Mouse (Mus musculus) urinary bladder, postnatal 4 days (tissue): ENCODE measurements at regions not wholly inside any gene's neighbourhood (a gene's known extent, or its start where the extent isn't known, plus 50 kb on each side); places are given as distances from the start of the nearest gene placed in this dataset.

Experiments
- DNase-seq, 2 experiments: peaks; one replicate each; pipeline ENCODE4 v3.0.0; 2021 to 2022; ENCODE audit warnings: low spot score in 2 of 2

DNA sequence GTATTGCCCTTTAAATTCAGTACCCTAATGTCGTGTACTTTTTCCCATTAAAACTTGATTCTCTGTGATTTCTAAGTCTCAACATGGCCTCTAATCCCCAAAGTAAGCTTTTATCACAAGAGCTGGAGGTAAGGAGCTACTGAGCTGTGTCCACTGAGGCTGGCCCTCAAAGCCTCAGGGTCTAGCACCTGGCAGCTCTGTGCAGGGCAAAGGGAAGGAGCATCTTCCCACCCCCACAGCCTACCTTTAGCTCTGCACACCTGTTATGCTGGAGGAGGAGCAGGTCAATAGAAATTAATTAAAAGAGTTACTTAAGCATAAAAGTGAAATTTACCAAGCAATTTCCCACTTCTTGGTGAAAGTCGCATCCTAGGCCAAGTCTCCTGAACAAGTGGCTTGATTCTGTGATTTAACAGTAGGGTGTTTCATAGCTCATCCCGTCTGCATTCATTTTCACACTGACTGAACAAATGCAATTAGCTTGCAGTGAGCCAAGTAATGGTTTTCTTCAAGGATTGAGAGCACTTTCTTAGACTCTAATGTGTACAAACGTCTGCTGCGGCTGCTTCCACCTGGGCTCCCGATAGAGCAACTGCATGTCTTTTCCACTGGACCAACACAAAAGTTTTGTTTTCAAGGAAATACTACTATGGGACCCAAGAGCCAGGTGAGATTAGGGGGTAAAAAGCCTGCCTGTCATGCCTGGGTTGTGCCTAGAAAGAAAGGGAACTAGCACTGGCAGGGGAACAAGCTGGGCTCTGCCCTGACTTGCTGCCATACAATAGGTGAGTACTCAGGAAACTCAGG, 50.6 kb upstream of the Dap start:
- no peak for DNase-seq
